Mouse (Mus musculus): ENCODE measurements around the gene Gjb3.

Gene Gjb3

DNA sequence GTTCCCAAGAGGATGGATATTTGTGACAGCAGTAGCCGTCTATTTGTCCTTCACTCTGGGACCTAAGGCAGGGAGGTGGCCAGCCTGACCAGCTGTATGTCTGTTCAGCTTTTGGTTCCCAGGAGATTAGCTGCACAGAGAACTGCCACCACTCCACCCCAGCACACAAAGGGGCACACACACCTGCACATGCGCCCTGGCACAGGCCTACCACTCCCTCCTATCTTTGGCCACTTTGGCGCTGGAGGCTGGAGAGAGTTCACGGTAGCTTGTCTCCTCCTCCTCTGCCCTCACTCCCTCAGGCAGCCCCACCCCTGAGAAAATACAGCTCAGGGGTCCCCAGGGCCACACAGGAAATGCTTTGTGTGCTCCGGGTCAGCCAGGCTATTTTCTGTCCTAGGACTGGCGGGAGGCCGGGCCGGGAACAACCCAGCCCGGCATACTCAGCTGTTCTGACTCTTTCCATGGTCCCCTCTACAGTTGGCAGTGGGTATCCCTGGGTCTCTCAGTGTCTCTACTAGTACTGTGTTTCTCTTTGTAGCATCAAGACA lies 52.1 kb downstream of the Gjb3 start:
- DNase-seq, result no peak

All from cerebellum, adult 9-10 months (tissue).